ENCODE assay signal across 14 mouse cellular contexts in the genomic region with DNA sequence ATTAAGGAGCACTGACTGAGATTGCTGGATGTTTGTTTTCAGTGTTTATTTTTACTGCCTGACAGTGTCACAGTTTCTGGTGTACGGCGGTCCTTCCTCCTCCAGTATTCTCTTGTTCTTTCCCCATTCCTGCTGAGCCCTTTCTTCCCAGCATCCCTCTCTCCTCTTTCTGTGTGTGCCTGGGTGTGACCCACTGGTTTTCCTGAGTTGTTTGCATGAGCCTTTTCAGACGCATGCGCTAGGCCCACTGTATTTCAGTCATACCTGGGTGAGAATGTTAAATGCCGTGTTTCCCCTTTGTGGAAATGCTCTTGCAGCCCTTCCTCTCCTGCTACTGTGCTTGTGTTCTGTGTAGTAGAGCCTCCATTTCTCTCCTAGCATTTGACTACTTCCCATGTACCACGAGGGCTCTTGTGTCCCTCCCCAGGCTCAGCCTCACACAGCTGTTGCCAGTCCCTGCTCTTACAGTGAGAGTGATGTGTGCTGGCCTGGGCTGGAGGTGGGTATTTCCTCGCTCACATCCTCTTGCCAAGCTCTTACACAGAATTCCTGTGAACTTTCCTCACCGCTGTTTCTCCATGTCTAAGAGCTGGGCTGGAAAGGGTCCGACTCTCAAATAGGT. TPM values are rescaled to one million over a fixed set of nuclear protein-coding genes. Genes with fewer than 3 reads are reported as not detected.
A peak's percentile ranks its signal among the peaks of the same experiment; 100 is the strongest.
DNase-seq lines count a peak whose midpoint lies in the region; ATAC-seq and TF ChIP-seq lines count a peak whose summit lies in the region.
"Had no signal": no experiment of that assay in that cellular context is flagged by ENCODE, and none has a peak within 500 bp of the region (broad histone marks: within the 10 kb centered on the region; RNA-seq: fewer than 3 reads in every experiment).

No protein-coding gene starts in this region.

- H3K4me3 ChIP-seq in embryonic facial prominence, embryonic 12.5 days: no peak overlapping the region
- H3K4me3 ChIP-seq in embryonic facial prominence, embryonic 10.5 days: no peak overlapping the region
- no peak overlapping the region for H3K4me3 ChIP-seq in kidney, postnatal 0 days (replicated peaks; ENCODE audit: low read depth, low read length)
- no peak overlapping the region for H3K4me3 ChIP-seq in limb, embryonic 13.5 days

- H3K4me2 ChIP-seq in embryonic facial prominence, embryonic 12.5 days (replicated peaks): no peak overlapping the region
- no peak overlapping the region; the same call in 1 of the 2 replicates for H3K4me2 ChIP-seq in kidney, postnatal 0 days (ENCODE audit: low read length)
- H3K4me2 ChIP-seq in limb, embryonic 13.5 days (replicated peaks): no peak overlapping the region
- H3K4me2 ChIP-seq: liver, embryonic 11.5 days had no signal

- 74% methylated on average over 9 of the region's 9 CpGs for WGBS in embryonic facial prominence, embryonic 12.5 days
- WGBS in embryonic facial prominence, embryonic 10.5 days: 76% methylated on average over 9 of the region's 9 CpGs
- WGBS in kidney, postnatal 0 days: 63% methylated on average over 9 of the region's 9 CpGs
- WGBS in limb, embryonic 13.5 days: 65% methylated on average over 9 of the region's 9 CpGs

- H3K4me1 ChIP-seq in embryonic facial prominence, embryonic 12.5 days: peaks cover 6% of the 10 kb centered on the region; the same call in 1 of the 2 replicates
- peaks cover 12% of the 10 kb centered on the region for H3K4me1 ChIP-seq in embryonic facial prominence, embryonic 10.5 days
- H3K4me1 ChIP-seq in kidney, postnatal 0 days (replicated peaks; ENCODE audit: insufficient read depth, low read length): 0 out of 2 replicates have a peak, but pooled peaks cover 5% of the 10 kb centered on the region
- peaks cover 25% of the 10 kb centered on the region for H3K4me1 ChIP-seq in limb, embryonic 13.5 days

- no peak overlapping the region for H3K9ac ChIP-seq in embryonic facial prominence, embryonic 12.5 days
- no peak overlapping the region for H3K9ac ChIP-seq in kidney, postnatal 0 days (ENCODE audit: low read depth, low read length)
- H3K9ac ChIP-seq in limb, embryonic 13.5 days: peak overlapping the region; percentile 27; the same call in 1 of the 2 replicates

- no peak for TF ChIP-seq CTCF in kidney, postnatal 0 days (IDR thresholded peaks at IDR 0.05; ENCODE audit: low read depth)

- H3K27ac ChIP-seq in embryonic facial prominence, embryonic 12.5 days: 0 out of 2 replicates have a peak overlapping the region, but pooled peaks have one; percentile 54
- H3K27ac ChIP-seq in embryonic facial prominence, embryonic 10.5 days (replicated peaks): no peak overlapping the region
- peak overlapping the region; percentile 31; the same call in 1 of the 2 replicates for H3K27ac ChIP-seq in kidney, postnatal 0 days
- H3K27ac ChIP-seq in limb, embryonic 13.5 days: 0 out of 2 replicates have a peak overlapping the region, but pooled peaks have one; percentile 6

- no peaks in the 10 kb centered on the region for H3K9me3 ChIP-seq in embryonic facial prominence, embryonic 12.5 days
- no peaks in the 10 kb centered on the region for H3K9me3 ChIP-seq in embryonic facial prominence, embryonic 10.5 days
- H3K9me3 ChIP-seq in kidney, postnatal 0 days (replicated peaks; ENCODE audit: low read length): no peaks in the 10 kb centered on the region
- no peaks in the 10 kb centered on the region for H3K9me3 ChIP-seq in limb, embryonic 13.5 days

- intact Hi-C loops in gastrocnemius, postnatal 14 days (cut with DNase I; ENCODE audit: low total_unique reads): no loop called here

- H3K27me3 ChIP-seq in embryonic facial prominence, embryonic 12.5 days: no peaks in the 10 kb centered on the region
- H3K27me3 ChIP-seq in embryonic facial prominence, embryonic 10.5 days (replicated peaks; ENCODE audit: low read depth, poor library complexity, severe bottlenecking): no peaks in the 10 kb centered on the region
- no peaks in the 10 kb centered on the region for H3K27me3 ChIP-seq in kidney, postnatal 0 days (ENCODE audit: insufficient read depth, low read length)
- H3K27me3 ChIP-seq in limb, embryonic 13.5 days: no peaks in the 10 kb centered on the region

- no peak for ATAC-seq in embryonic facial prominence, embryonic 12.5 days (ENCODE audit: insufficient number of reproducible peaks, insufficient read depth, low FRiP score, low TSS enrichment)
- ATAC-seq in kidney, postnatal 0 days (replicated peaks; ENCODE audit: low FRiP score, low read depth): peak; percentile 9; the same call in 1 of the 2 replicates
- no peak for ATAC-seq in limb, embryonic 13.5 days (ENCODE audit: low FRiP score, low read depth)
- ATAC-seq: forebrain, embryonic 14.5 days; inflammation-experienced regulatory T-cells, adult 6 months had no signal

- peaks cover 18% of the 10 kb centered on the region for H3K36me3 ChIP-seq in embryonic facial prominence, embryonic 12.5 days
- peaks cover 46% of the 10 kb centered on the region for H3K36me3 ChIP-seq in embryonic facial prominence, embryonic 10.5 days (replicated peaks)
- peaks cover 29% of the 10 kb centered on the region for H3K36me3 ChIP-seq in kidney, postnatal 0 days (ENCODE audit: insufficient read depth, low read length)
- H3K36me3 ChIP-seq in limb, embryonic 13.5 days: peaks cover 33% of the 10 kb centered on the region

- DNase-seq in embryonic facial prominence, embryonic 10.5 days (ENCODE audit: low spot score): no peak
- no peak for DNase-seq in kidney, postnatal 0 days (ENCODE audit: low spot score)
- no peak for DNase-seq in kidney, postnatal 10 days
- DNase-seq in R1 (ENCODE audit: low read depth, low spot score): peak; percentile 79
- DNase-seq in gastrocnemius, postnatal 14 days: no peak
- DNase-seq in urinary bladder, postnatal 10 days (ENCODE audit: low spot score): no peak
- DNase-seq: adrenal gland, adult 8-10 months; cerebellum, adult 11 months; embryo, embryonic 11 days had no signal

RNA-seq across cellular contexts. Expression of a gene that starts 24.6 kb away (rescaled TPM):
- 30.7 TPM in 2 replicates for polyA plus RNA-seq in embryonic facial prominence, embryonic 12.5 days (2016; fragmentation: Nextera tagmentation; extraction: Ambion mirVana)
- 22.0 and 22.8 TPM in 2 replicates for polyA plus RNA-seq in embryonic facial prominence, embryonic 10.5 days (2016; fragmentation: Nextera tagmentation; extraction: Ambion mirVana)
- 35.9 and 36.6 TPM in 2 replicates for polyA plus RNA-seq in kidney, postnatal 0 days (2015; fragmentation: Nextera tagmentation; extraction: Ambion mirVana)
- 16.8 and 19.4 TPM in 2 replicates for polyA plus RNA-seq in limb, embryonic 13.5 days (2015; fragmentation: Nextera tagmentation; extraction: Ambion mirVana)
- 10 to 100 TPM; 14.3 to 14.6 TPM for total RNA-seq in gastrocnemius, postnatal 14 days (2021)
